Mouse (Mus musculus) thymus, adult 2 months (tissue): ENCODE measurements around the gene Dlx1. TPM values are rescaled to one million over a fixed set of nuclear protein-coding genes. Genes with fewer than 3 reads are reported as not detected.

Experiments
- DNase-seq: peaks from one replicate; pipeline ENCODE4 v3.0.0; 2021
- H3K27ac ChIP-seq: fragments of 200-500 bp; 2 replicates; pipeline ENCODE4 v1.5.1; 2012; ENCODE audit warnings: low read length, control low read depth; ENCODE audit not compliant: control insufficient read depth, insufficient read depth
- H3K27me3 ChIP-seq: fragments of 200-500 bp; 2 replicates; pipeline ENCODE4 v1.6.1; 2012; ENCODE audit warnings: mild to moderate bottlenecking, low read length, moderate library complexity, mixed read lengths; ENCODE audit not compliant: control insufficient read depth, insufficient read depth
- H3K36me3 ChIP-seq: fragments of 200-500 bp; 2 replicates; pipeline ENCODE4 v1.6.1; 2012; ENCODE audit warnings: mild to moderate bottlenecking, low read length, moderate library complexity; ENCODE audit not compliant: control insufficient read depth, insufficient read depth
- H3K4me1 ChIP-seq: fragments of 200-500 bp; replicated peaks from 2 replicates; pipeline ENCODE4 v1.6.1; 2012; ENCODE audit warnings: low read length; ENCODE audit not compliant: control insufficient read depth, insufficient read depth
- H3K4me3 ChIP-seq: fragments of 200-500 bp; 2 replicates; pipeline ENCODE4 v1.5.1; 2012; ENCODE audit warnings: mild to moderate bottlenecking, low read length, control low read depth, moderate library complexity; ENCODE audit not compliant: control insufficient read depth, insufficient read depth
- CTCF ChIP-seq: fragments of 200-500 bp; IDR thresholded peaks from 2 replicates; pipeline ENCODE4 v1.5.1; 2012; ENCODE audit warnings: mild to moderate bottlenecking, control low read depth, low read length, moderate library complexity, borderline replicate concordance; ENCODE audit not compliant: control insufficient read depth, poor library complexity, insufficient read depth; ENCODE audit errors: extremely low read depth
- POLR2A ChIP-seq: fragments of 200-500 bp; IDR thresholded peaks from 2 replicates; pipeline ENCODE4 v1.6.1; 2012; ENCODE audit warnings: mild to moderate bottlenecking, low read length, control low read depth, moderate library complexity; ENCODE audit not compliant: control insufficient read depth, poor library complexity, insufficient read depth; ENCODE audit errors: extremely low read depth
- WGBS: fragments of 180-500 bp; shearing (Covaris S2); methylation state at CpG from one replicate; pipeline ENCODE4 v1.1.7; 2018; 5-methylcytosine and 5-hydroxymethylcytosine counted together
- polyA plus RNA-seq: library from polyadenylated mRNA; depleted of rRNA; stranded (reverse); fragments of >200 nt; gene quantifications from 2 replicates; pipeline ENCODE4 v1.2.3, GENCODE M21; 2012

Dlx1 gene
- polyA plus RNA-seq, 1 experiment, result 0.78 TPM

DNA sequence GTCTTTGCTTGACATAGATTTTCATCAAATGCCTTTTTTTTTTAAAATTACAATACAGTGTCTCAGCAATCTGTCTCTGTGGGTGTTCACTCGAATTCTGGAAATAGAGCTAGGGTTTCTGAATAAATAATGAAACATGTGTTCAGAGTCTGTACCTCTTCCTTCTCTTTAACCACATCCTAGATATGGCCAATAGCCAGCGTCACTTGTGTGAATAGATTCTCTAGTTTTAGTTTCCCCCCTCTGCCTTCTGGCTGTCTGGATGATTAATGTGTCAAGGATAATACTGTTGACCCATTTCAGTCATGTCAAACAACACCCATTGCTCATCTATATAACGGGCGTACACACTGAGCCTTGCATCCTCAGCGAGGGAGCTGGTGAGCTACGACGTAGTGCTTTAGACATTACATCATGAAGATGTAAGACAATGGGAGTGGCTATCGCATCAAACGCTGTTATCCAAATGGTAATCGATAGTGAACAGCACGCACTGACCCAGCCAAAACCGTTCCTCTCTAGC is 34.7 kb upstream of the Dlx1 start:
- no peak overlapping the region for H3K4me3 ChIP-seq
- no peaks in the 10 kb centered on the region for H3K36me3 ChIP-seq
- DNase-seq, result no peak
- H3K27me3 ChIP-seq, result no peaks in the 10 kb centered on the region
- 84% methylated on average over 12 of the region's 12 CpGs for WGBS
- H3K27ac ChIP-seq, result no peak overlapping the region
- TF ChIP-seq POLR2A (no peak), CTCF (no peak)
- no peaks in the 10 kb centered on the region for H3K4me1 ChIP-seq

DNA sequence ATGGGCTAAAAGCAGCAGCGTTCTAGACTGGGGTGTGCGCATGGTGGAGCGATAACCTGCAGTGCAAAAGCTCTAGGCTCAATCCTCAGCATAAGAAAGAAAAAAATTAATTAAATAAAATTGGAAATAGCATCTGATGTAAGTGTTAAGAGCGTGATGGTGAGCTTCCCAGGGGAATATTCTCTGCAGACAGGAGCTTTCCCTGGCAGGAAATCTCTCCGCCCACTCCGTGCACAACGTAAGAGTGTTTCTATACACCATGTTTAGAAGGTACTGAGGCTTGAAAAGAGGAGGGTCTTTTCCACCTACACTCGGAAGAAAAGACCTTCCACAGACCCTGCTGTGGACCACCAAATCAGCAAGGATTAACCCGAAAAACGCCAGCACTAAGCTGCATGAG is 33.4 kb upstream of the Dlx1 start:
- 96% methylated on average over 10 of the region's 10 CpGs for WGBS
- Histone ChIP-seq H3K27ac (no peak overlapping the region), H3K36me3 (no peaks in the 10 kb centered on the region), H3K4me3 (no peak overlapping the region), H3K4me1 (no peaks in the 10 kb centered on the region), H3K27me3 (no peaks in the 10 kb centered on the region)
- no peak for DNase-seq
- no peak for TF ChIP-seq POLR2A
- TF ChIP-seq CTCF, result no peak

DNA sequence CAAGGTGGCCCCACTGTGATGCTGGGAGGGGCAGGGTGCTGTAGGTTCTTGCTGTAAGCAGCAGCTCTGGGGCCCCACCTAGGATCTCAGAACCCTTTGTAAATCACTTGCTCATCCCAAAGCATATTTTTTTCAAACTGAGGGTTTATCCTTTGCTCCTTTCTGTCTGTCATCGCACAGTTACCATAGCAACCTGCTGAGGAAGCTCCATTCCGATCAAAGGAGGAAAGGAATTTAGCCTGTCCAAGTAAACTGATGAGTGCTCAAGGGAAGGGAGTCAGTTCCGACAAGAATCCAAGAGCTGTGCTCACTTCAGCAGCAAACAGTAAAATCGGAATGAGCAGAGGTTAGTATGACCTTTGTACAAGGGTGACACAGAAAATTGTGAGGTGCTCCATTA is 32.9 kb upstream of the Dlx1 start:
- no peaks in the 10 kb centered on the region for H3K27me3 ChIP-seq
- H3K4me3 ChIP-seq, result no peak overlapping the region
- no peak for DNase-seq
- 93% methylated on average over 4 of the region's 4 CpGs for WGBS
- no peak overlapping the region for H3K27ac ChIP-seq
- H3K4me1 ChIP-seq, result no peaks in the 10 kb centered on the region
- no peaks in the 10 kb centered on the region for H3K36me3 ChIP-seq
- TF ChIP-seq POLR2A, result no peak
- no peak for TF ChIP-seq CTCF

DNA sequence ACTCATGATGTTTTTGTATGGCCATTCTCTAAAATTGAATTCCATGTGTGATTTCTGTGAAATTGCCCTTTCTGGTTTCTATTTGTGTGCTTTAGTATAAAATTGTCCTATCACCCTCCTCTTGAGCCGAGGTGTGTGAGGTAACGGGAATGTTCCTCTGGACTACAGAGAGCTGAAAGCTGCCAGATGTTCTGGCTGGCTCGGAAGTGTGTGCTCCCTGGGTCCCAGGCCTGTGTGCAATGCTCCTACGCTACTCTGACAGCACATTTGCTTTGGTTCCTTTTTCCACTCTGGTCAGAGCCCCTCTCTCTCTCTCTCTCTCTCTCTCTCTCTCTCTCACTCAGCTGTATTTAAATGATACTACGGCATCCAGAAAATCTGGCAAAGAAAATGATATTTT is 30.7 kb upstream of the Dlx1 start:
- 93% methylated on average over 5 of the region's 5 CpGs for WGBS
- DNase-seq, result no peak
- no peak overlapping the region for H3K4me3 ChIP-seq
- TF ChIP-seq CTCF (no peak), POLR2A (no peak)
- H3K36me3 ChIP-seq, result no peaks in the 10 kb centered on the region
- no peaks in the 10 kb centered on the region for H3K4me1 ChIP-seq
- H3K27ac ChIP-seq, result no peak overlapping the region
- no peaks in the 10 kb centered on the region for H3K27me3 ChIP-seq

DNA sequence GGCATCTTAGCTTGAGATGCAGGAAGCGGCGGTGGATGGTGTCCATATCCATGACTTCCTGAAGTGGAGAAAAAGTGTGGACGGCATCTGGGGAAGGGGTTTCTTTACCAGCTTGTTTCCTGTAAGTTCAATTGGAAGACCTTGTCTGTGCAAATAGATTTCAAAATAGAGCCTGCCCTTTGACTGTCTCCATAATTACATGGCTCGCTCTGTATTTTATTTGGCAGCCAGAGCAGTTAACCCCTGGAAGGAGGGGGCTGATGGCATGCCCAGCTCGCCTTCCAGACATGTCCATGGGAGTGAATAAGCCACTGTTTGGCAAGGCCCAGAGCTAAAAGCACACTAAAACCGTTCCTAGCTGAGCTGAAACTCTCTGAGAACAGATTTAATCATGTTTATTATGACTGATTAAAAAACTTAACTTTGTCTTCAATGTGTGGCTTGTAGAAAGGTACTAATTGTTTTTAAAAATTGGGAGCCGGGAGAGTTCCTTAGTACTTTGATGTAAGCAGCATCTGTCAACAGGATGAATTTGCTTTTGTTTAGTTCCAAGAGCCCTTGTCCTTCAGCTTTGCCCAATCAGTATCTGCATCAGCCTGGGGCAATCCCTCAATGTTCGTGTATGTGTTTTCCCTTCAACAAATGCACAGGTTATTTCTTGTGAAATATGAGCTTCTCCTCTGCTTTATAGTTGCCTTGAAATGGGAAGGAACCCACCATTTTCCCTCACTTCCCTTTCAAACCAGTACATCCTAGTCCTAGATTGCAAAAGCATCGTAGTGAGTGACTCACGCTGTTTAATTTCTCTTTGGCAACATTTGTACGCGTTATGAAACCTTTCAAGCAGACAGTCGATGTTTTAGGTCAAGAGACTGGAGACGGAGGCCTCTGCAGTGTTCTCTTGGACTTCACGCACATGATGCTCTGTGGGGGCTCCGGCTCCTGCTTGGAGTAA is 28.4 kb upstream of the Dlx1 start:
- Histone ChIP-seq H3K4me3 (no peak overlapping the region), H3K36me3 (no peaks in the 10 kb centered on the region), H3K27me3 (no peaks in the 10 kb centered on the region), H3K27ac (no peak overlapping the region), H3K4me1 (no peaks in the 10 kb centered on the region)
- DNase-seq, result no peak
- whole genome bisulfite sequencing, result 91% methylated on average over 16 of the region's 16 CpGs
- no peak for TF ChIP-seq CTCF

DNA sequence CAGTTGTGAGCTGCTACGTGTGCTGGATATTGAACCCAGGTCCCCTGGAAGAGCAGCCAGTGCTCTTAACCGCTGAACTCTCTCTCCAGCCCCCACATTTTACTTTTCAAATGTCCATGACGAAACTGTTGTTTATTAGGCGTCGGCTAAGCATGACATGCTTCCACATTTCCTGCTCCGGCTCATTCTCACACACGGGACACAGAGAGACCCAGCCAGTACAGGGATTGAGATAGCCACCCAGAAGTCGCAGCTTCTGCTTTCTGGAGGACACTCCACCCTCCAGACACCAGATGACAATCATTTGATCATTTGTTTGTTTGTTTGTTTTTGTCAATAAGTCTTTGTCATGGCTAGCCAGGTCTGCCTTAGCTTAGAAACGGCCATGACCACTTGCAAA is 23.1 kb upstream of the Dlx1 start:
- H3K27ac ChIP-seq, result no peak overlapping the region
- no peak for DNase-seq
- H3K36me3 ChIP-seq, result no peaks in the 10 kb centered on the region
- TF ChIP-seq CTCF (no peak), POLR2A (no peak)
- 94% methylated on average over 9 of the region's 9 CpGs for WGBS
- H3K4me3 ChIP-seq, result no peak overlapping the region
- no peaks in the 10 kb centered on the region for H3K27me3 ChIP-seq
- no peaks in the 10 kb centered on the region for H3K4me1 ChIP-seq

DNA sequence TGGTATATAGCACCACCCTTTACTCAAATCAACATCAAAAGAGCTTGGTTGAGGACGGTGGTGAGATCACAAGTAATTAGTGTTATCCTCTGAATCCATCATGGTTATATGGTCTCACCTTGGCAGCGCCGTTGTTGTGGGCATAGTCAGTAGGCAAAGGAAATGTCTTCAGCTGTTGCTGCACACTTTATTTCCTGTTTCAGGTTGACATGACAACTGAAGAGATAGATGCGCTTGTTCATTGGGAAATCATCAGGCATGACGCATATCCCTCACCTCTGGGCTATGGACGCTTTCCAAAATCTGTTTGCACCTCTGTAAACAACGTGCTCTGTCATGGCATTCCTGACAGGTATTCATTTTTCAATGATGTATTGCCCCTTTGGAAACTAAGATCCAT is 16.7 kb upstream of the Dlx1 start:
- no peaks in the 10 kb centered on the region for H3K4me1 ChIP-seq
- H3K27me3 ChIP-seq, result no peaks in the 10 kb centered on the region
- DNase-seq, result no peak
- H3K27ac ChIP-seq, result no peak overlapping the region
- 90% methylated on average over 7 of the region's 7 CpGs for WGBS
- H3K4me3 ChIP-seq, result no peak overlapping the region
- TF ChIP-seq POLR2A, result no peak
- no peak for TF ChIP-seq CTCF
- no peaks in the 10 kb centered on the region for H3K36me3 ChIP-seq
